Mouse (Mus musculus): ENCODE measurements around the gene Kif20b. TPM values are rescaled to one million over a fixed set of nuclear protein-coding genes. Genes with fewer than 3 reads are reported as not detected.
A peak's percentile ranks its signal among the peaks of the same experiment; 100 is the strongest.

Gene Kif20b
- 10 to 100 TPM in 13 of 26 experiments, 1 to 10 TPM in 13; 1.3 to 35.6 (median 10.2) TPM for total RNA-seq (2018; cell fraction: chromatin; rRNA removed)
- total RNA-seq (2018; cell fraction: cytosol; rRNA removed): 1 to 10 TPM; 1.0 to 8.8 (median 3.7) TPM
- 10 to 100 TPM in 5 of 26 experiments, 1 to 10 TPM in 21; 1.0 to 22.8 (median 5.8) TPM for total RNA-seq (2018; cell fraction: nucleus; rRNA removed)
- polyA plus RNA-seq (2018): 3.2 to 9.6 TPM (median 8.4 TPM) in 3 replicates

DNA sequence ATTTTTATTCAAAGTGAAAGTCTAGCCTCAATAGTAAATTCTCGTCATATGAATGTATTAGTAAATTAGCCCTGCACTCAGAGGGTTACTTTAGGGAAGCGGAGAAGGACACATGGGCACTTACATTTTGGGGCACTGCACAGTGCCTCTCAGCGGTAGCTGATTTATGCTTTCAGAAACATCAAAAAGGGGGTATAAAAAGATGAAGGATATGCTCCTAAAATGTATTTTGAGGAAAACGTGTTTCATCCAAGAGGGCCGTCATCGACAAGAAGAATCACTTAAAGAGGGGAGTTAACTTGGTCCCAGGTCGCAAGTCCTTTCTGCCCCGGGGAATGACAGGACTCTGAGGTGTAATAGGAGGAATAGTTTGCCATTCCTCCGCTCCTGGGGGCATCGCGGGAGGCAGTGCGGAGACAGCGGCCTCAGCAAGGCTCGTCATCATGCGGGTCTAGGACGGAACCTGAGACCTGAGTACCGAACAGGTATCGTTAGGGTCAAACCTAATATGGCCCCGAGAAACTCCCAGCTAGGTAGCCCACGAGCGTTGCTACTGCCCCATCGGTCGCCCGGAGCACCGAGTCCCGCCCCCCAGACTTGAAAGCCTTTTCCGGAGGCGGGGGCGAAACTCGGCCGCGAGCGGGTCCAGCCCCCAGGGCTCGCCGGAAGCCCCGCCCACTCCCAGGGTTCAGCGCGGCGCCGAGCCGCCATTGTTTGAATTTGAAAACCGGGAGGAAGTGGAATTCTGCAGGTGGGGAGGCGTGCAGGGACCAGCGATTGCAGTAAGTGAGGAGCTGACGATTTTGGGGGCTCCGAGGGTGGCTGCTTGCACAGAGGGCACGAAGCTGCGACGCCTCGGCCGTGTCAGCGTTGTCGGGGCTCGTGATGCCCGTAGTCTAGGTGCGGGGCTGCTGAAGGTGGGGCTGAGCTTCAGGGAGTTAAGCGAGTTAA is at the start of gene Kif20b:
TSS of gene Kif20b (plus strand) at position 710 of the 951 bp plus-strand sequence.
- no peaks in the 10 kb centered on the region for H3K36me3 ChIP-seq (ENCODE audit: inconsistent target)
- peak within 1 kb of the TSS; percentile 88 for H3K4me3 ChIP-seq (ENCODE audit: inconsistent target)
- H3K79me2 ChIP-seq (ENCODE audit: inconsistent target): peaks cover 48% of the 10 kb centered on the region
- under 1% methylated on average over 57 of the region's 57 CpGs for WGBS (ENCODE audit: missing documents)
- H3K27ac ChIP-seq: peak within 1 kb of the TSS; percentile 62

DNA sequence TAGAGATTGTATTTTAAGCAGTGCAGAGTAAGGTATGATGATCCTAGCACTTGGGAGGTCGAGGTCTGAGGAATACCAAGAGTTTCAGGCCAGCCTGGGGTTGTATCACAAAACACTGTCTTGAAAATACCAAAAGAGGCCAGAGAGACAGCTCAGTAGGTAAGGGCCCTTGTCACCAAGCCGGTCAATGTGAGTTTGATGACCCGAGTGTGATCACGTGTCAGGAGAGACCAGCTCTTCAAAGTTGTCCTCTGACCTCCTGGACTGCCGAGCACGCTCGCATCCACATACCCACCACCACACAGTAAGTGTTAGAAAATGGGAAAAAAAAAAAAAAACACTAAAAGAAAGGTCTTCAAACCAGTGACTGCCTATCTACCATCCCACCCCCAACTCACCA is 45.5 kb upstream of the Kif20b start:
- 91% methylated on average over 7 of the region's 7 CpGs for WGBS (ENCODE audit: missing documents)
- no peak overlapping the region for H3K4me3 ChIP-seq (ENCODE audit: inconsistent target)

GRCm38 (mm10) chr19:34877898-34878602 is 44.1 kb upstream of the Kif20b start:
- Histone ChIP-seq H3K4me3 (ENCODE audit: inconsistent target) (peak overlapping the region; percentile 43), H3K79me2 (ENCODE audit: inconsistent target) (peaks cover 42% of the 10 kb centered on the region), H3K27ac (peak overlapping the region; percentile 65), H3K36me3 (ENCODE audit: inconsistent target) (no peaks in the 10 kb centered on the region)
- WGBS (ENCODE audit: missing documents): 1% methylated on average over 45 of the region's 45 CpGs

More for the DNA sequence above, 45.5 kb upstream of the Kif20b start:
- H3K27ac ChIP-seq: no peak overlapping the region
- no peaks in the 10 kb centered on the region for H3K36me3 ChIP-seq (ENCODE audit: inconsistent target)
- peaks cover 47% of the 10 kb centered on the region for H3K79me2 ChIP-seq (ENCODE audit: inconsistent target)

DNA sequence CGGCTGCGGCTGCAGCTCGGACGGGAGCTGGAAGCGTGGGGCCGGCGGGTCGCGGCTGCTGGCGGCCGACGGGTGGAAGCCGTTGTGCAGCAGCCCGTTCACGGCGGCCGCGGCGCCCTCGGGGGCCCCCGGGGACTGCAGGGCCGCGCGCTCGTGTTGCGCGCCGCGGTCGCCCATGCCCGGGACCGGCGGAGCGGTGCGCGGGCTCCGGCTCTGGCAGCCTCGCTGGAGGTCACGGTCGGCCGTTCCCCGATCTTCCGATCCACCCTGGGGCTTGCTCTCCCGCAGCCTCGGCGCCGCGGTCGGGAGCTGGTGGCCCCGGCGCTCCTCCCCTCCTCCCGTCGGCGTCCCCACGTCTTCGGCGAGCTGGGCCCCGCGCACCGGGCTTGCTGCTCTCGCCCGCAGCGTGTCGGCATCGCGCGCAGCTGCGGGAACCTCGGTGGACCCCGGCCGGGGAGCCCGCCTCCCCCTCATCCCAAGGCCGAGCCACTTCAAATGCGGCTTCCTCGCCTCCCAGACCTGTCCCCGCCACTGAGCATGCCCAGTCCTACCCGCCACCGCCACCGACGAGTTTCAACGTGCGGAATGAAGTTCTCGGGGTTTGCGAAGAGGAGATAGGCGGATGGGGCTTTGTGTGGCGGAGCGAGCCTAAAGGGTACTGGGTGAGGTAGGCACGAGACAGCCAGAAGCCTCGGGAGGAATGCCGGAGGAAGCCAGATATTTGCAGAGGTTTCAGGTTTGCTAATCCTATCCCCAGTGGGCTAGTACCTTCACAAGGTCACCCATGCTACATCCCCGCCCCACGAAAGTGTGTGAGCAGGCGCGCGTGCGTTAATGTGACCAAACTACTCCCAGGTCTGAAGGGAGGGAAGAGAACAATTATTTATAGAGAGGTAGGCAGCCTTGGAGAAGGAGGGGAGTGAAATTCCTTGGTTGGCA is 43.3 kb upstream of the Kif20b start, which contains the start of gene Pank1:
TSS of gene Pank1 (minus strand) at position 853 of the 939 bp plus-strand sequence.
- peaks cover 37% of the 10 kb centered on the region for H3K79me2 ChIP-seq (ENCODE audit: inconsistent target)
- H3K36me3 ChIP-seq (ENCODE audit: inconsistent target): no peaks in the 10 kb centered on the region
- peak within 1 kb of the TSS; percentile 65 for H3K27ac ChIP-seq
- H3K4me3 ChIP-seq (ENCODE audit: inconsistent target): peak within 1 kb of the TSS; percentile 61
- under 1% methylated on average over 81 of the region's 96 CpGs for WGBS (ENCODE audit: missing documents)

DNA sequence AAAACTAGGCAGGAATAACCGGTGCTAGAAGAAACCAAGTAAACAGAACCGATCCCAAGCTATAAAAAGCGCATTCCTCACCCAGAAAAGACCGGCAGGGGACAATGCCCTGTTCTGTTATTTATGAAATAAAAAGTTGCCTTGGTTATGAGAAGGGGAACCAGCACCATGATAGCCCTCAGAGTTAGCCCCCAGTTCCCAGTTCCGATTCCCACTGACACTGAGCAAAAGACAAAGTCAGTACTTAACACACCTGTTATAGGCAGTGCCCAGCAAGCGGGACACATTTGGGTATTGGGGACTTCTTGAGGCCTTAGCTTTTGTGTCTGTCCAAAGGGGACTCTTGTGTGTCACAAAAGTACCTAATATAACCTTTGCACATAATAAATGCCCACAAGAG is 42.5 kb upstream of the Kif20b start:
- peak overlapping the region; percentile 61 for H3K4me3 ChIP-seq (ENCODE audit: inconsistent target)
- H3K27ac ChIP-seq: peak overlapping the region; percentile 48
- H3K36me3 ChIP-seq (ENCODE audit: inconsistent target): no peaks in the 10 kb centered on the region
- peaks cover 29% of the 10 kb centered on the region for H3K79me2 ChIP-seq (ENCODE audit: inconsistent target)
- WGBS (ENCODE audit: missing documents): 15% methylated on average over 6 of the region's 6 CpGs

- 73% methylated on average over 5 of the region's 5 CpGs for whole genome bisulfite sequencing (ENCODE audit: missing documents)
- Histone ChIP-seq H3K4me3 (ENCODE audit: inconsistent target) (no peak overlapping the region), H3K36me3 (ENCODE audit: inconsistent target) (no peaks in the 10 kb centered on the region), H3K27ac (no peak overlapping the region), H3K79me2 (ENCODE audit: inconsistent target) (peaks cover 15% of the 10 kb centered on the region)
Measured at GRCm38 (mm10) chr19:34881160-34881559, 41.0 kb upstream of the Kif20b start.

DNA sequence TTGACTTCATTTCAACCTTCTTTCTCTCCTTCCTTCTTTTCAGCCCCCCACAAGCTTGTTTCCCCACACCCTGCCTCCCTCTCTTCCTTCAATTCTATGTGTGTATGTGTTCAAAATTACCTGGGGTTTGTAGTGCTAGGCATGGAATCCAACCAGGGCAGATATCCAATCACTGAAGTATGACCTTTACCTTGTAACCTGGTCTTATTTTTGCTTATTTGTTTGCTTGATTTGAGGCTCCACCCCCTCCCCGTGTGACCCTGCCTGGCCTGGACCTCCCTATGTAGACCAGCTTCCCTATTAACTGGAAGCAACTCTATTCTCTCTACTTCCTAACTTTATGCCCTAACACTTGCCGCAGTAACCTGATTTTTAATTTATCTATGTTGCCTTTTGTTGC is 39.7 kb upstream of the Kif20b start:
- no peak overlapping the region for H3K4me3 ChIP-seq (ENCODE audit: inconsistent target)
- no peaks in the 10 kb centered on the region for H3K36me3 ChIP-seq (ENCODE audit: inconsistent target)
- 81% methylated on average over 2 of the region's 2 CpGs for WGBS (ENCODE audit: missing documents)

DNA sequence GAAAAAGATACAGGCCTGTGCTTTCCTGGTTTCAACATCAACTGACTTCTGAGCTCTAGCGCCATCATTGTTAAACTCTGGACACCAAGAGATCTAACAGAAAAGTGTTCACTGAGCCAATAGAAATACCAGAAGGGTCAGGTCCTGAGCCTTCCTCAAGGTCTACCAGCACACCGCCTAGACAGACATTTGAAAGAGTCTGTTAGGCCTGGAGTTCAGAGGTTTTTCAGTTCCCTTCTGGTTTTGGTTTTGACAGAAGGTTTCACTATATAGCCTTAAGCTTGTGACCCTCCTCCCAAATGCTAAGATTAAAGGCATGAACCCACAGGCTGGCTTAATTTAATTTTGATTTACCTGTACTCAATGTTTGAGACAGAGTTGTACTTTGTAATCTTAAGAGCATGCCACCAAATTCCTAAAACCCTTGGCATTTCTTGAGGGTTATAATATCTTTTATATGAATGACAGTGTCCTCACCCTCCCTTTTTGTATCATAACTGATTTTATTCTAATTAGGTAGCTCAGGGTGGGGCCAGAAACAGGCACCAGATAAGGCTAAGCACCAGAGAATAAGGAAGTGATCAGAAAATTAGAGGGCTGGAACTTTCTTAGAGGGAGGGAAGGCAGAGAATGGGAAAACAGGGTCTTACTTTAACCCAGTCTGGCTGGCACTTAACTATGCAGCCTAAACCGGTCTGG is 38.5 kb upstream of the Kif20b start:
- Histone ChIP-seq H3K27ac (no peak overlapping the region), H3K79me2 (ENCODE audit: inconsistent target) (no peaks in the 10 kb centered on the region), H3K4me3 (ENCODE audit: inconsistent target) (no peak overlapping the region), H3K36me3 (ENCODE audit: inconsistent target) (no peaks in the 10 kb centered on the region)
- WGBS (ENCODE audit: missing documents): 77% methylated on average over 3 of the region's 3 CpGs

More for the DNA sequence above, 39.7 kb upstream of the Kif20b start:
- peaks cover 2% of the 10 kb centered on the region for H3K79me2 ChIP-seq (ENCODE audit: inconsistent target)
- H3K27ac ChIP-seq: no peak overlapping the region

DNA sequence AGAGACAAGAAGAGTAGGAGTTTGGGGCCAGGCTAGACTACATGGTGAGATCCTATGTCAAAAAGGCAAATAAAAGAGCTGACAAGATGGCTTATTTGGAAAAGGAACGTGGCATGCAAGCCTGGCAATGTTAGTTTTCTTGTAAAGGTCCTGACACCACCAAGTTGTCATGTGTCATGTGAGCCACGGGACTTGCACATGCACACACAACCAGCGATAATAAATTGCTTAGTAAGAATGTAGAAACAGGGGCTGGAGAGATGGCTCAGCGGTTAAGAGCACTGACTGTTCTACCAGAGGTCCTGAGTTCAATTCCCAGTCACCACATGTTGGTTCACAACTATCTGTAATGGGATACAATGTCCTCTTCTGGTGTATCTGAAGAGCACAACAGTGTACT is 35.8 kb upstream of the Kif20b start:
- H3K36me3 ChIP-seq (ENCODE audit: inconsistent target): no peaks in the 10 kb centered on the region
- no peak overlapping the region for H3K4me3 ChIP-seq (ENCODE audit: inconsistent target)
- 96% methylated on average over 4 of the region's 4 CpGs for WGBS (ENCODE audit: missing documents)
- H3K27ac ChIP-seq: no peak overlapping the region
- H3K79me2 ChIP-seq (ENCODE audit: inconsistent target): no peaks in the 10 kb centered on the region

DNA sequence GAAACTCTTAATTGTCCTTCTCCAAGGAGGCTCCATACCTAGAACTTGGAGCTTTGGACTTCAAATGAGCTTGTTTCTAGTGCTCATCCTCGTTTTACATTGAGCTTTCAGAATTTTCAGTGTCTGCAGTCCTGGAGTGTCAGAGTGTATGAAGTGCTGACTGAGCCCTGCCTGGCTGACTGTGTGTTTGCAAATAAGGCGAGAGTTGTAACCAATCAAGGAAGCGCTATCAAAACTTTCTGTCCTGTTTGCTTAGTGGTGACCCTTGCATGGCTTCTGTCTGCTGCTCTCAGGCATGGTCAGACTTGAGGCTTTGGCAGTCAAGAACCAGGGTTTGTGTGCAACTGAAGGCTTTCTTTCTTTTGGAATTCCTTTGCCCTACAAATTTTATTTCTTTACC is 31.2 kb upstream of the Kif20b start:
- WGBS (ENCODE audit: missing documents): 96% methylated on average over 3 of the region's 3 CpGs
- no peak overlapping the region for H3K4me3 ChIP-seq (ENCODE audit: inconsistent target)
- no peak overlapping the region for H3K27ac ChIP-seq
- no peaks in the 10 kb centered on the region for H3K79me2 ChIP-seq (ENCODE audit: inconsistent target)
- H3K36me3 ChIP-seq (ENCODE audit: inconsistent target): no peaks in the 10 kb centered on the region

GRCm38 (mm10) chr19:34891590-34891989 is 30.6 kb upstream of the Kif20b start:
- H3K4me3 ChIP-seq (ENCODE audit: inconsistent target): no peak overlapping the region
- 100% methylated on average over 1 of the region's 1 CpGs for whole genome bisulfite sequencing (ENCODE audit: missing documents)

DNA sequence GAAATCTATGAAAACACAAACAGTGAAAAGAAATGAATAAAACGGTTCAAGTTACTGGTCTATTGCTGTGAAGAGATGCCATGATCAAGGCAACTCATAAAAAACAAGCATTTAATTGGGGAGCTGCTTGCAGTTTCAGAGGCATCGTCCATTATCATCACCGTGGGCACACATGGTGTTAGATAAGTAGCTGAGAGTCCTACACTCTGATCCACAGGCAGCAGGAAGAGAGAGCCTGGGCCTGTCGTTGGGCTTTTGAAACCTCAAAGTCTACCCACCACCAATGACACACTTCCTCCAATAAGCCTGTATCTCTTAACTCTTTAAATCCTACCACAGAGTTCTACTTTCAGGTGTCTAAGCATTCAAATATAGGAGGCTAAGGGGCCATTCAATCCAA is 27.1 kb upstream of the Kif20b start:
- Histone ChIP-seq H3K79me2 (ENCODE audit: inconsistent target) (no peaks in the 10 kb centered on the region), H3K27ac (no peak overlapping the region), H3K4me3 (ENCODE audit: inconsistent target) (no peak overlapping the region), H3K36me3 (ENCODE audit: inconsistent target) (no peaks in the 10 kb centered on the region)
- 23% methylated on average over 4 of the region's 4 CpGs for WGBS (ENCODE audit: missing documents)

More at GRCm38 (mm10) chr19:34891590-34891989, 30.6 kb upstream of the Kif20b start:
- no peaks in the 10 kb centered on the region for H3K36me3 ChIP-seq (ENCODE audit: inconsistent target)
- no peak overlapping the region for H3K27ac ChIP-seq
- H3K79me2 ChIP-seq (ENCODE audit: inconsistent target): no peaks in the 10 kb centered on the region
